Mouse (Mus musculus): ENCODE data around the gene Unc13b. TPM values are rescaled to one million over a fixed set of nuclear protein-coding genes. Genes with fewer than 3 reads are reported as not detected.
A peak's percentile ranks its signal among the peaks of the same experiment; 100 is the strongest.

Unc13b gene
- polyA plus RNA-seq, 1 experiment from 2014 or later: 19.7 TPM

DNA sequence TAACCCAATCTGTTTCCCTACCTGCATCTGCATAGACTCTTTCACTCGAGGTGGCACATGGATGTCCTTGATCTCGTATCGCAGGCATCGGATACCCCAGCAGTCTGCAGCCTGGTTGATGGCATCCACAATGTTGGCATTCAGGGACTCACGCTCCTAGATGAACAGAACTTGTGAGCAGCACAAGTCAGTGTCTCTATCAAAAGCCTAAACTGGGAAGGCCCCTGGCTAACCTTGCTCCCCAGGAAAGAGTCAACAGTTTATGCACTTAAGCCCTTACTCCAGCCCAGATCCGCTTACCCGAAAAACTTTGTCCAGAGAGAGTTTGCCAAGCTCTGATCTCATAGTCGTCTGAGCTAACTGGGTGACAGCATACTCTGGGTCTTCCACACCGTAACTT is 29.0 kb upstream of the Unc13b start:
- Histone ChIP-seq H3K9me3 (no peaks in the 10 kb centered on the region), H3K9ac (no peak overlapping the region; the same call in 1 of the 2 replicates), H3K4me3 (no peak overlapping the region), H3K4me2 (peak overlapping the region; percentile 86; the same call in 1 of the 2 replicates), H3K36me3 (peaks cover 59% of the 10 kb centered on the region), H3K4me1 (replicated peaks) (peaks cover 32% of the 10 kb centered on the region), H3K27me3 (no peaks in the 10 kb centered on the region), H3K27ac (no peak overlapping the region)
- no peak for ATAC-seq (ENCODE audit: low FRiP score)
- WGBS: 97% methylated on average over 9 of the region's 9 CpGs

- peak overlapping the region; percentile 86 for H3K4me2 ChIP-seq
- H3K4me3 ChIP-seq: peak overlapping the region; percentile 85
- 77% methylated on average over 9 of the region's 9 CpGs for WGBS
- H3K27me3 ChIP-seq: no peaks in the 10 kb centered on the region
- peak overlapping the region; percentile 92 for H3K27ac ChIP-seq
- no peak for ATAC-seq (ENCODE audit: low FRiP score)
- no peaks in the 10 kb centered on the region for H3K9me3 ChIP-seq
- peaks cover 65% of the 10 kb centered on the region for H3K36me3 ChIP-seq
- peaks cover 28% of the 10 kb centered on the region for H3K4me1 ChIP-seq (replicated peaks)
- H3K9ac ChIP-seq: peak overlapping the region; percentile 94
Measured at GRCm38 (mm10) chr4:43030352-43030751, 28.4 kb upstream of the Unc13b start.

DNA sequence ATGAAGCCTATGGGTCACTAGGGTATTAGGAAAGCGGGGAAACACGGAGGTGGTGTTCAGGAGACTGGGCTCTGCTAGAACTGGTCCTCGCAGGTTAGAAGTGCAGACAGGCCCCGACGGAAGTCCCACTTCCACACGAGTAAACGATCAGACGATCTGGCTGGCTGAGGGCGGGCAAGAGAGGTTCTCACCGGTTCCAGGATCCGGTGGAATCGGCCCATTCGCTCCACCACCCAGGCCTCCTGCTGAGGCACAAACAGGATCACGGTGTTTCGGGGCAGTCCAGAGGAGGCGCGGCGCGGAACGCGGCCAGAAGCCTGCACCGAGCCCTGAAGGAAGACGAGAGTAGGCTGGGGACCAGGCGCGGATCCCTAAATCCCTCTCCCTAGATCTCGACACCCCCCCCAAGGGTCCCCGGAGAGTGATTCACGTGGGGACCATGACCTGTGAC is 27.9 kb upstream of the Unc13b start:
- Histone ChIP-seq H3K4me1 (replicated peaks) (peaks cover 28% of the 10 kb centered on the region), H3K9me3 (no peaks in the 10 kb centered on the region), H3K36me3 (peaks cover 69% of the 10 kb centered on the region), H3K4me3 (peak overlapping the region; percentile 85), H3K27me3 (no peaks in the 10 kb centered on the region), H3K27ac (peak overlapping the region; percentile 92), H3K9ac (peak overlapping the region; percentile 94), H3K4me2 (peak overlapping the region; percentile 86)
- peak; percentile 65 for ATAC-seq (ENCODE audit: low FRiP score)
- 2% methylated on average over 28 of the region's 28 CpGs for WGBS

GRCm38 (mm10) chr4:43031237-43031995 is 27.3 kb upstream of the Unc13b start, which contains the start of gene Stoml2:
Gene Stoml2 (minus strand): TSS chr4:43031710.
- Histone ChIP-seq H3K27ac (peak within 1 kb of the TSS; percentile 92), H3K9me3 (no peaks in the 10 kb centered on the region), H3K4me1 (replicated peaks) (peaks cover 28% of the 10 kb centered on the region), H3K4me2 (peak within 1 kb of the TSS; percentile 86), H3K36me3 (peaks cover 75% of the 10 kb centered on the region), H3K27me3 (no peaks in the 10 kb centered on the region), H3K4me3 (peak within 1 kb of the TSS; percentile 85), H3K9ac (peak within 1 kb of the TSS; percentile 94)
- ATAC-seq (ENCODE audit: low FRiP score): peak; percentile 96
- WGBS: under 1% methylated on average over 38 of the region's 38 CpGs

DNA sequence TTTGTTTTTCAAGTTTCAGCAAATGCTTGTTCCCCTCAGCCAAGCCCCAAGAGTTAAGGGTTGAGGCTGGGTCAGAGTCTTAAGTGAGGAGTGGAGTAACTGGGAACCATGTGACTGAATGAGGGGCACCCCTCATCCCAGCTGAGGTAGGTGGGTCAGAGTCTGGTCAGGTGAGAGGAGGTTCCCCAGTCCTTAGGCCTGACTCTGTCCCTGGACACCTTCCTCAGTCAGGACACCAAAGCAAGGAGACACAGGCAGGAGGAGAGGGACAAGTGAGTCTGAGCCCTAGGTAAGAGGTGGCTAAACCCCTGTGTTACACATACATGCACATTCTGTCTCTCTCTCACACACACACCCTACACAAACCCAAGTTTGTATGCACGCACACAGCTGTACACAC is 26.3 kb upstream of the Unc13b start:
- Histone ChIP-seq H3K4me3 (no peak overlapping the region), H3K27me3 (no peaks in the 10 kb centered on the region), H3K9ac (no peak overlapping the region), H3K4me1 (replicated peaks) (peaks cover 34% of the 10 kb centered on the region), H3K4me2 (no peak overlapping the region), H3K27ac (peak overlapping the region; percentile 92), H3K9me3 (no peaks in the 10 kb centered on the region), H3K36me3 (peaks cover 70% of the 10 kb centered on the region)
- ATAC-seq (ENCODE audit: low FRiP score): no peak
- WGBS: 100% methylated on average over 1 of the region's 1 CpGs

- Histone ChIP-seq H3K27me3 (no peaks in the 10 kb centered on the region), H3K9ac (0 out of 2 replicates have a peak overlapping the region, but pooled peaks have one; percentile 8), H3K9me3 (no peaks in the 10 kb centered on the region), H3K36me3 (peaks cover 60% of the 10 kb centered on the region), H3K4me3 (no peak overlapping the region), H3K4me2 (no peak overlapping the region), H3K27ac (no peak overlapping the region), H3K4me1 (replicated peaks) (peaks cover 44% of the 10 kb centered on the region)
- ATAC-seq (ENCODE audit: low FRiP score): no peak
- WGBS: 88% methylated on average over 14 of the region's 14 CpGs
Measured at GRCm38 (mm10) chr4:43033481-43033880, 25.3 kb upstream of the Unc13b start.

DNA sequence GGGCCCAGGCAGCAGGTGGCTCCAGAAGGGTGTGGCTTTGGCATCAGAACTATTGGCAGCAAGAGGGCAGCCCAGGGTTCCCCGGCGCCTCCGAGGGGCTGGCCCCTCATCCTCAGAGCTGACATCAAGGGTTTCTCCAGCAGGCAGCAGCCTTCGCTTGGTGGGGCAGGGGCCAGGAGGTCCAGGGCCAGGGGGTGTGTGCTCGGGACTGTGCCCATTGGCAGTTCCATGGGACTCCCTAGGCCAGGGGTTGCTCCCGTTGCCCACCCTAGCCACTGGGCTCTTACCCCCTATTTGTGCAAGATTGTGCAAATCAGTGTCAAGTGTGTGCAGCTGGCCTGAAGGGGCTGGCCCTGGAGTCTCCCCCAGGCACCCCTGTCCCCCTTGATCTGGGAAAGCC is 22.9 kb upstream of the Unc13b start:
- no peak overlapping the region for H3K27ac ChIP-seq
- no peak for ATAC-seq (ENCODE audit: low FRiP score)

DNA sequence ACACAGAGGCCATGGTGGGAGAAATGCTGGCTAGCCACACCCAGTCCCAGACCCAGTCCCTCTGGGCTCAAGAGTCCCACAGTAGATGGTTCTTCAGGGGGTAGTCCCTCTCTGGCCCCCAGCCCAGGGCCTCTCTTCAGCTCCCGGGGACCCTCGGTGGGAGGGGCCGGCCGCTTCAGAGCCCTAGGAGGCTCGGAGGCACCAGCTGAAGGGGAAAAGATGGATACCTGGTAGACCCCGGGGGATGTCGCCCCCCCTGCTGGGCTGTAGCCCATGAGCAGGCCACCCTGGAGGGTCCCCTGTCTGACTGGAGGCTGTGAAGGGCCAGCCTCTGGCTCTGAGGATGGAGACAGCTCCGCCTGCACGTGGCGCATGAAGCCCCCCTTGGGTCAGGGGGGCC is 22.4 kb upstream of the Unc13b start:
- Histone ChIP-seq H3K4me3 (no peak overlapping the region), H3K27me3 (no peaks in the 10 kb centered on the region), H3K4me1 (replicated peaks) (peaks cover 53% of the 10 kb centered on the region), H3K9me3 (no peaks in the 10 kb centered on the region), H3K9ac (no peak overlapping the region; the same call in 1 of the 2 replicates), H3K36me3 (peaks cover 45% of the 10 kb centered on the region), H3K4me2 (no peak overlapping the region), H3K27ac (no peak overlapping the region)
- ATAC-seq (ENCODE audit: low FRiP score): no peak
- WGBS: 87% methylated on average over 10 of the region's 10 CpGs

More for the DNA sequence above, 22.9 kb upstream of the Unc13b start:
- no peak overlapping the region for H3K4me2 ChIP-seq
- H3K36me3 ChIP-seq: peaks cover 45% of the 10 kb centered on the region
- no peaks in the 10 kb centered on the region for H3K27me3 ChIP-seq
- H3K9me3 ChIP-seq: no peaks in the 10 kb centered on the region
- peaks cover 48% of the 10 kb centered on the region for H3K4me1 ChIP-seq (replicated peaks)
- WGBS: 87% methylated on average over 6 of the region's 6 CpGs
- no peak overlapping the region for H3K9ac ChIP-seq
- no peak overlapping the region for H3K4me3 ChIP-seq

DNA sequence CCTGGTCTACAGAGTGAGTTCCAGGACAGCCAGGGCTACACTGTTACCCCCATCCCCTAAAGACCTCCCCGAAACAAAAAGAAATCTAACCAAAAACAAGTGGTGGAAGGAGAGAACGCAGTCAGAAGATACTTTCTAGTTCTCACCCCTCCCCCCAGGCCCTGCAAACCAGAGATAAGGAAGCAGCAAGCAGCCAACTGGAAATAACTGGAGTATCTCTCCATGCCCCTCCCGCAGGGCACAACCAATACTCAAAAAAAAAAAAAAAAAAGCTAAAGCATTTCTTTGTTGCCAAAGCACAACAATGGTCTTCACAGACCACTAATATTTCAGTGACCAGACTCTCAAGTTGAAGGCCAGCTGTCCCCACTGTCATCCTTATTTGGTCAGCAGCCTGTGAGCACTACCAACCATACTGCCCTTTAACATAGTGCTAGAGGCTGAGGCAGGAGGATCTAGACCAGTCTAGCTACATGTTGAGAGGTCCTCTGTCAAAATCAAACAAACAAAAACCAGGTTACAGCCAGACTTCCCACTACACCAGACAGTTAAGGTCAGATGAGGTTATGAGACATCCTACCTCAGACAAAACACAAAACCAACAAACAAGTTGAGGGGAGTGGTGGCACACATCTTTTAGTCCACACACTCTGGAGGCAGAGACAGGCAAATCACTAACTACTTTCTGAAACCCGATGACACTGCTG is 20.7 kb upstream of the Unc13b start:
- no peak overlapping the region for H3K27ac ChIP-seq
- 75% methylated on average over 4 of the region's 4 CpGs for WGBS
- H3K27me3 ChIP-seq: no peaks in the 10 kb centered on the region
- H3K4me2 ChIP-seq: peak overlapping the region; percentile 95
- 0 out of 2 replicates have a peak overlapping the region, but pooled peaks have one; percentile 3 for H3K4me3 ChIP-seq
- peaks cover 39% of the 10 kb centered on the region for H3K36me3 ChIP-seq
- peak overlapping the region; percentile 92 for H3K9ac ChIP-seq
- no peaks in the 10 kb centered on the region for H3K9me3 ChIP-seq
- ATAC-seq (ENCODE audit: low FRiP score): no peak
- H3K4me1 ChIP-seq (replicated peaks): peaks cover 40% of the 10 kb centered on the region

DNA sequence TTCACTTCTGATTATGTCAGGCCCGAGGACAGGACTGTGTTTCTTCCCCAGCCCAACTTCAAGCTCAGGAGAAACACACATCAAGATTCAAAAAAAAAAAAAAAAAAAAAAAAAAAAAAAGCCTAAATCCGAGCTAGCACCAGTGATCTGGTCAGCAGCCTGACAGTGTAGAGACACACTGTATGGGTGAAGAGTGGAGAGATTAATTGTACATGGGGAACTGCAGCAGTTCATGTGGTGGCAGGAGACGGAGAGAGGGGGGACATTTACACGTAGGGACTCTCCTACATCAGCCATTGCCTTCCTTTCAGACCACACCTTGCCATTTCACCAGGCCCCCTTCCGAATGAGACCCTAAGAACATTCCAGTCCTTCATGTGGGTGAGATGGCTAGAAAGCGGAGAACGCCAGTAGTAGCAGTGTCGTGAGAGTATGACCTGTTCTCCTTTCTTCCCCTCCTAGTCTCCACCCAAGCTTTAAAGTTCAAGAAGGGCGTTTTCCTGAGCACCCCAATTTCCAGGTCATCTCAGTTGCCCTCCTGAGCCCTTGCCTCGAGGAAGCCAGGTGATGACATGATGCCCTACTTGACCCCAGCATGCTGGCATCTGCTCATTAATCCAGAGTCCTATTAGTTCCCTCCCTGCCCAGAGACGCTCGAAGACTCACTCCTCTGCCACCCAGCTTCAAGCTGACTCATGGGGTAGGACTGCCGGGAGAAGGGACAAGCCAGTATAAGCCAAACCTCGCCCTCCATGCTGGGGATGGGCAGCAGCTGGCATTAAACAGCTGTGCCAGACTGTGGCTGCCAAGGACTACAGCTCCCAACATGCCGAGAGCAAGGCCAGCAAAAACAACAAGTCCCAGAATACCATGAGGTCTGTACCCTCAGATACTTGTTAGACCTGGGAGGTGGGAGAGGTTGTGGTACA is 19.9 kb upstream of the Unc13b start:
- no peaks in the 10 kb centered on the region for H3K9me3 ChIP-seq
- H3K4me3 ChIP-seq: peak overlapping the region; percentile 81
- H3K36me3 ChIP-seq: peaks cover 31% of the 10 kb centered on the region
- peak overlapping the region; percentile 89 for H3K27ac ChIP-seq
- H3K4me1 ChIP-seq (replicated peaks): peaks cover 48% of the 10 kb centered on the region
- WGBS: 59% methylated on average over 15 of the region's 15 CpGs
- no peaks in the 10 kb centered on the region for H3K27me3 ChIP-seq
- H3K4me2 ChIP-seq: peak overlapping the region; percentile 95
- ATAC-seq (ENCODE audit: low FRiP score): no peak
- H3K9ac ChIP-seq: peak overlapping the region; percentile 92

- 3% methylated on average over 11 of the region's 11 CpGs for WGBS
- Histone ChIP-seq H3K27ac (peak overlapping the region; percentile 89), H3K4me3 (peak overlapping the region; percentile 81), H3K4me2 (peak overlapping the region; percentile 95), H3K9me3 (no peaks in the 10 kb centered on the region), H3K9ac (peak overlapping the region; percentile 92), H3K36me3 (peaks cover 23% of the 10 kb centered on the region), H3K4me1 (replicated peaks) (peaks cover 56% of the 10 kb centered on the region), H3K27me3 (no peaks in the 10 kb centered on the region)
- peak; percentile 38 for ATAC-seq (ENCODE audit: low FRiP score)
Measured at GRCm38 (mm10) chr4:43039609-43040008, 19.1 kb upstream of the Unc13b start.
